In genomic region chr5:92117823-92118403, GRCm38 (mm10) we compare ENCODE assay signal across 8 mouse cellular contexts. TPM values are rescaled to one million over a fixed set of nuclear protein-coding genes. Genes with fewer than 3 reads are reported as not detected.
A peak's percentile ranks its signal among the peaks of the same experiment; 100 is the strongest.
DNase-seq lines count a peak whose midpoint lies in the region; ATAC-seq and TF ChIP-seq lines count a peak whose summit lies in the region.

No protein-coding gene starts in this region.

- DNase-seq in adrenal gland, postnatal 36 days, result peak; percentile 72 to 80
- DNase-seq in heart, postnatal 0 days (ENCODE audit: low spot score), result peak; percentile 83
- peak; percentile 63 for DNase-seq in kidney, postnatal 14 days
- DNase-seq in thymus, postnatal 10 days (ENCODE audit: low spot score in 2 of 2), result peak; percentile 34 to 57

- H3K36me3 ChIP-seq in heart, postnatal 0 days (replicated peaks; ENCODE audit: control insufficient read depth, insufficient read depth, low read length), result no peaks in the 10 kb centered on the region
- H3K36me3 ChIP-seq in liver, embryonic 15.5 days (replicated peaks), result no peaks in the 10 kb centered on the region
- H3K36me3 ChIP-seq in neural tube, embryonic 13.5 days, result peaks cover 11% of the 10 kb centered on the region

- H3K4me3 ChIP-seq in heart, postnatal 0 days (ENCODE audit: low read depth, low read length), result no peak overlapping the region
- H3K4me3 ChIP-seq in liver, embryonic 15.5 days (replicated peaks), result no peak overlapping the region
- H3K4me3 ChIP-seq in neural tube, embryonic 13.5 days, result no peak overlapping the region

- no peak overlapping the region for H3K9ac ChIP-seq in heart, postnatal 0 days (replicated peaks; ENCODE audit: low read depth, low read length)
- no peak overlapping the region for H3K9ac ChIP-seq in liver, embryonic 15.5 days
- no peak overlapping the region for H3K9ac ChIP-seq in neural tube, embryonic 13.5 days

- H3K4me1 ChIP-seq in heart, postnatal 0 days (ENCODE audit: control insufficient read depth, insufficient read depth), result 0 out of 2 replicates have a peak, but pooled peaks cover under 1% of the 10 kb centered on the region
- peaks cover 24% of the 10 kb centered on the region for H3K4me1 ChIP-seq in liver, embryonic 15.5 days (replicated peaks)
- H3K4me1 ChIP-seq in neural tube, embryonic 13.5 days (replicated peaks), result peaks cover 7% of the 10 kb centered on the region

- no peak overlapping the region for H3K27ac ChIP-seq in heart, postnatal 0 days (ENCODE audit: low read depth)
- no peak overlapping the region for H3K27ac ChIP-seq in liver, embryonic 15.5 days (replicated peaks)
- no peak overlapping the region for H3K27ac ChIP-seq in neural tube, embryonic 13.5 days (replicated peaks)

- peak; percentile 88 for TF ChIP-seq CTCF in heart, postnatal 0 days (IDR thresholded peaks at IDR 0.05; ENCODE audit: low read depth)

- H3K27me3 ChIP-seq in heart, postnatal 0 days (ENCODE audit: control insufficient read depth, insufficient read depth, low read length), result no peaks in the 10 kb centered on the region
- H3K27me3 ChIP-seq in liver, embryonic 15.5 days, result peaks cover 16% of the 10 kb centered on the region
- H3K27me3 ChIP-seq in neural tube, embryonic 13.5 days, result no peaks in the 10 kb centered on the region

- H3K9me3 ChIP-seq in heart, postnatal 0 days (replicated peaks; ENCODE audit: control insufficient read depth, low read length), result no peaks in the 10 kb centered on the region
- 0 out of 2 replicates have a peak, but pooled peaks cover 4% of the 10 kb centered on the region for H3K9me3 ChIP-seq in liver, embryonic 15.5 days (replicated peaks)
- H3K9me3 ChIP-seq in neural tube, embryonic 13.5 days, result no peaks in the 10 kb centered on the region

- WGBS in heart, postnatal 0 days, result 45% methylated on average over 12 of the region's 12 CpGs
- WGBS in liver, embryonic 15.5 days (ENCODE audit: insufficient replicate concordance), result 49% methylated on average over 12 of the region's 12 CpGs
- 51% methylated on average over 12 of the region's 12 CpGs for WGBS in neural tube, embryonic 13.5 days

- no peak for TF ChIP-seq EP300 in heart, postnatal 0 days (IDR thresholded peaks at IDR 0.05; ENCODE audit: low read depth)

- H3K4me2 ChIP-seq in heart, postnatal 0 days (ENCODE audit: low read depth, low read length), result no peak overlapping the region
- H3K4me2 ChIP-seq in liver, embryonic 15.5 days, result no peak overlapping the region
- H3K4me2 ChIP-seq in neural tube, embryonic 13.5 days, result no peak overlapping the region

- peak; percentile 100 for ATAC-seq in CD4-positive, CD25-positive, alpha-beta regulatory T cell, adult 4 months
- ATAC-seq in erythroid progenitor cell, adult 5-6 weeks (replicated peaks; ENCODE audit: low FRiP score, poor library complexity, severe bottlenecking), result peak; percentile 69; the same call in 1 of the 2 replicates
- ATAC-seq in heart, postnatal 0 days (ENCODE audit: insufficient read depth, low read depth), result peak; percentile 83
- ATAC-seq in liver, embryonic 15.5 days (ENCODE audit: insufficient read depth), result 0 out of 2 replicates have a peak, but pooled peaks have one; percentile 31
- ATAC-seq in neural tube, embryonic 13.5 days (ENCODE audit: low read depth), result peak; percentile 37; the same call in 1 of the 2 replicates

RNA-seq across cellular contexts. Expression of gene Uso1, which starts 19.8 kb away (rescaled TPM):
- polyA plus RNA-seq in CD4-positive, CD25-positive, alpha-beta regulatory T cell, adult 4 months (2017; shearing (Covaris generic)), result 10 to 100 TPM; 35.5 to 36.5 TPM
- total RNA-seq in adrenal gland, postnatal 36 days (2021), result 100 to 1,000 TPM in 1 of 2 experiments, 10 to 100 TPM in 1; 93.3 to 104 TPM
- total RNA-seq in erythroid progenitor cell, adult 5-6 weeks (2015; ENCODE audit: low replicate concordance), result 28.5 and 44.9 TPM in 2 replicates
- total RNA-seq in erythroid progenitor cell, adult 5-6 weeks (2017; ENCODE audit: low replicate concordance), result 20.8 and 36.7 TPM in 2 replicates
- 10.8 and 12.1 TPM in 2 replicates for total RNA-seq in heart, postnatal 0 days (2014; rRNA removed; ENCODE audit: low replicate concordance)
- polyA plus RNA-seq in heart, postnatal 0 days (2015; fragmentation: Nextera tagmentation; extraction: Ambion mirVana), result 24.9 and 25.5 TPM in 2 replicates
- polyA plus RNA-seq in liver, embryonic 15.5 days (2015; fragmentation: Nextera tagmentation; extraction: Ambion mirVana), result 20.2 and 20.4 TPM in 2 replicates
- polyA plus RNA-seq in neural tube, embryonic 13.5 days (2015; fragmentation: Nextera tagmentation; extraction: Ambion mirVana), result 45.7 and 49.3 TPM in 2 replicates

RNA-seq across cellular contexts. Expression of gene G3bp2, which starts 34.4 kb away (rescaled TPM):
- polyA plus RNA-seq in CD4-positive, CD25-positive, alpha-beta regulatory T cell, adult 4 months (2017; shearing (Covaris generic)), result 100 to 1,000 TPM; 210 to 252 TPM
- total RNA-seq in adrenal gland, postnatal 36 days (2021), result 100 to 1,000 TPM; 139 to 142 TPM
- total RNA-seq in erythroid progenitor cell, adult 5-6 weeks (2015; ENCODE audit: low replicate concordance), result 40.0 and 47.8 TPM in 2 replicates
- 60.5 and 68.3 TPM in 2 replicates for total RNA-seq in erythroid progenitor cell, adult 5-6 weeks (2017; ENCODE audit: low replicate concordance)
- 32.1 and 46.9 TPM in 2 replicates for total RNA-seq in heart, postnatal 0 days (2014; rRNA removed; ENCODE audit: low replicate concordance)
- 111 and 119 TPM in 2 replicates for polyA plus RNA-seq in heart, postnatal 0 days (2015; fragmentation: Nextera tagmentation; extraction: Ambion mirVana)
- polyA plus RNA-seq in liver, embryonic 15.5 days (2015; fragmentation: Nextera tagmentation; extraction: Ambion mirVana), result 42.8 and 50.1 TPM in 2 replicates
- polyA plus RNA-seq in neural tube, embryonic 13.5 days (2015; fragmentation: Nextera tagmentation; extraction: Ambion mirVana), result 380 and 403 TPM in 2 replicates

Comparison
In these comparisons a context has a peak if more than half of its experiments do, and no peak if none do; other contexts are left out.
1. ATAC-seq: peak in every context shown above with its lines; median percentile 100 in CD4-positive, CD25-positive, alpha-beta regulatory T cell, adult 4 months; 83 in heart, postnatal 0 days; 69 in erythroid progenitor cell, adult 5-6 weeks; 37 in neural tube, embryonic 13.5 days; 31 in liver, embryonic 15.5 days.